Mouse (Mus musculus): ENCODE results near the gene Wdr93. TPM values are rescaled to one million over a fixed set of nuclear protein-coding genes. Genes with fewer than 3 reads are reported as not detected.

Gene Wdr93
- polyA plus RNA-seq (2012; ENCODE audit: insufficient read depth, insufficient read length, low replicate concordance, missing spikeins) = not detected in 2 replicates

DNA sequence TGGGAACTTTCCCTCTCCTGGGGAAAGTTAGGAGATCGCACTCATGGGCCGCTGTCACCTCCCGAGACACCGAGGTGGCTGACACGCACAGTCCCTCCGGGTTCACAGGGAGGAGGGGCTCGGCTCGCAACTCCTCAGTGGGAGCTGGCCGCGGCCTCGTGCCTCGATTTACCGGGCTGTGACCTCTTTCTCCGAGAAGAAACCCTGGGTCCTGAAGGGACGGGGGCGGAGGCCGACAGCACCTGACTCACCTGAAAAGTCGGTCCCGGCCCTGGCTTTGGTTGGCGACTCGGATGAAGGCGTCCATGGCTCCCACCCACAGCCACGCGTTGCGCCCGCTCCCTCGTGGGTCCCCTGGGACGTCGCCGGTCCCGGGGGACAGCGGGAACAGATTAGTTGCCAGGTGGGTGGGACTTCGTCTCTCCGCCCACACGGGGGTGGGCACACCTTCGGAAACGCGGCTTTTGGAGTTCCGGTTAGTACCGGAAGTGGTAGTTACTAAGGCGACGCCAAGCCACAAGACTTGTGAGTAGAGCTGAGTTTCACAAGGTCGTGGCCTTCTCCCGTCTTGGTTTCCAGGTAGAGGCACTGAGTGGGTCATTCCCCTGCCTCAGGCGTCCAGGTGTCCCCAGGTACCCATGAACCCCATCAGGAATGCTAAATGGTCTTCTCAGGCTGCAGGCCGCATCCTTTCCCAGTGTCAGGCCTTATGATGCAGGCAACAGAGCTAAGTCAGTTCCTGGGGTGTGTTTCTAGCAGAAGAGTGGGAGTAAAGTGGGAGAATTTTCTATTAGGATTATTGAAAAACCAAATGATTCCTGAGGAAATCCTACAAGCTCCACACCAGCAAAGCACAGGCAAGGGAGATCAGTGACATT, at the start of gene Wdr93, which contains the start of gene Pex11a:
TSS of gene Wdr93 (plus strand) at position 505 of the 878 bp plus-strand sequence.
TSS of gene Pex11a (minus strand) at position 473 of the 878 bp plus-strand sequence.
- TF ChIP-seq CTCF (IDR thresholded peaks at IDR 0.05; ENCODE audit: insufficient read depth, low read depth, low read length) (no peak), POLR2A (IDR thresholded peaks at IDR 0.05; ENCODE audit: insufficient read depth, low read depth, low read length) (no peak)
- Histone ChIP-seq H3K4me3 (ENCODE audit: insufficient read depth, low read depth, low read length) (peak within 1 kb of the TSS; percentile 61), H3K4me1 (ENCODE audit: control insufficient read depth, insufficient read depth, low read length) (0 out of 2 replicates have a peak, but pooled peaks cover 2% of the 10 kb centered on the region), H3K27ac (ENCODE audit: insufficient read depth, low read depth, low read length) (no peak within 1 kb of the TSS)
- WGBS = 2% methylated on average over 46 of the region's 46 CpGs

GRCm38 (mm10) chr7:79696495-79696894, 46.5 kb upstream of the Wdr93 start:
- TF ChIP-seq POLR2A (IDR thresholded peaks at IDR 0.05; ENCODE audit: insufficient read depth, low read depth, low read length) = no peak
- no peak for TF ChIP-seq CTCF (IDR thresholded peaks at IDR 0.05; ENCODE audit: insufficient read depth, low read depth, low read length)
- Histone ChIP-seq H3K4me3 (ENCODE audit: insufficient read depth, low read depth, low read length) (no peak overlapping the region), H3K27ac (ENCODE audit: insufficient read depth, low read depth, low read length) (no peak overlapping the region), H3K4me1 (ENCODE audit: control insufficient read depth, insufficient read depth, low read length) (no peaks in the 10 kb centered on the region)
- 90% methylated on average over 8 of the region's 8 CpGs for WGBS

DNA sequence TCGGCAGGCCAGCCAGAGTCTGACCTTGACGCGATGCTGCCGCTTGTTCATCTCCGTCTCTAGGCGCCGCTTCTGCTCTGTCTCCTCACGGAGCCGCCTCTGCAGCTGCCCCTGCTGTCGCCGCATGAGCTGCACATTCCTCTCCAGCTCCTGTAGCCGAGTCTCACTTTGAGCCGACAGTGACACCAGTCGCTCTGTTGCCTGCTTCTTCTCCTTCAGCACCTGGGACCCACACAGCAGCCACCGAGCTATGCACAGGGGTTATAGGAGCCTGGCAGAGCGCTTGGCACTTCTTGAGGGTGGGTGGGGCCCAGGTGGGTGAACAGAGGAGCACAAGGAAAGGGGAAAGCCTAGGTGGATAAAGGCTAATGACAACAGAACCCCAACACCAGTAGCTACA, 40.2 kb upstream of the Wdr93 start:
- TF ChIP-seq CTCF (IDR thresholded peaks at IDR 0.05; ENCODE audit: insufficient read depth, low read depth, low read length) (no peak), POLR2A (IDR thresholded peaks at IDR 0.05; ENCODE audit: insufficient read depth, low read depth, low read length) (no peak)

GRCm38 (mm10) chr7:79705210-79705609, 37.8 kb upstream of the Wdr93 start:
- H3K27ac ChIP-seq (ENCODE audit: insufficient read depth, low read depth, low read length) = no peak overlapping the region
- H3K4me1 ChIP-seq (ENCODE audit: control insufficient read depth, insufficient read depth, low read length) = peaks cover 4% of the 10 kb centered on the region
- H3K4me3 ChIP-seq (ENCODE audit: insufficient read depth, low read depth, low read length) = no peak overlapping the region
- TF ChIP-seq CTCF (IDR thresholded peaks at IDR 0.05; ENCODE audit: insufficient read depth, low read depth, low read length) (no peak), POLR2A (IDR thresholded peaks at IDR 0.05; ENCODE audit: insufficient read depth, low read depth, low read length) (no peak)
- WGBS = 94% methylated on average over 5 of the region's 5 CpGs

More for the DNA sequence above, 40.2 kb upstream of the Wdr93 start:
- Histone ChIP-seq H3K4me1 (ENCODE audit: control insufficient read depth, insufficient read depth, low read length) (no peaks in the 10 kb centered on the region), H3K27ac (ENCODE audit: insufficient read depth, low read depth, low read length) (no peak overlapping the region), H3K4me3 (ENCODE audit: insufficient read depth, low read depth, low read length) (no peak overlapping the region)
- WGBS = 84% methylated on average over 16 of the region's 16 CpGs

DNA sequence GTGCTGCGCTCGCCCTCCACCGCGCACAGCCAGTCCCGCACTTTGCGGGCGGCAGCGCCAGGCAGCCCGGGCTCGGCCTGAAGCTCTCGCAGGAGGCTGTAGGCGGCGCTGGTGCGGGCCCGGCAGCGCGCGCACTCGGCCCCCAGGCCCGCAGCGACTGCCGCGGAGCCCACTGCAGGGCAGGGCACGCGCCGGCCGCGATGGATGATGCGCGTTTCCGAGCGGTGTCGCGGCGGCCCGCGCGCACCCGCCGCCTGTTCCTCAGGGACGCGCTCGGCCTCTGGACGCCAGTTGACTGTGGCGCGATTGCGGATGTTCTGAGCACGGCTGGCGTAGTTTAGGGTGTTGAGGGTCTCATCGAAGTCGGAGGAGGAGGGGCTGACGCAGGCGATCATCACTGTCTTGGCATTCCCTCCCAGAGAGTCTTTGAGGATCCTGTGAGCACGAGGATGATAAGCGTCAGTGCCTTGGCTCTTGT, 32.8 kb upstream of the Wdr93 start:
- 6% methylated on average over 55 of the region's 55 CpGs for WGBS
- Histone ChIP-seq H3K4me1 (ENCODE audit: control insufficient read depth, insufficient read depth, low read length) (peaks cover 25% of the 10 kb centered on the region), H3K27ac (ENCODE audit: insufficient read depth, low read depth, low read length) (peak overlapping the region; percentile 46), H3K4me3 (ENCODE audit: insufficient read depth, low read depth, low read length) (peak overlapping the region; percentile 55)
- TF ChIP-seq CTCF (IDR thresholded peaks at IDR 0.05; ENCODE audit: insufficient read depth, low read depth, low read length) = peak; percentile 58
- peak; percentile 64 for TF ChIP-seq POLR2A (IDR thresholded peaks at IDR 0.05; ENCODE audit: insufficient read depth, low read depth, low read length)

GRCm38 (mm10) chr7:79710831-79711230, 32.1 kb upstream of the Wdr93 start:
- Histone ChIP-seq H3K27ac (ENCODE audit: insufficient read depth, low read depth, low read length) (peak overlapping the region; percentile 46; the same call in 1 of the 2 replicates), H3K4me1 (ENCODE audit: control insufficient read depth, insufficient read depth, low read length) (peaks cover 28% of the 10 kb centered on the region), H3K4me3 (ENCODE audit: insufficient read depth, low read depth, low read length) (peak overlapping the region; percentile 55)
- 43% methylated on average over 17 of the region's 17 CpGs for WGBS
- TF ChIP-seq POLR2A (IDR thresholded peaks at IDR 0.05; ENCODE audit: insufficient read depth, low read depth, low read length) (no peak), CTCF (IDR thresholded peaks at IDR 0.05; ENCODE audit: insufficient read depth, low read depth, low read length) (no peak)

- H3K27ac ChIP-seq (ENCODE audit: insufficient read depth, low read depth, low read length) = no peak within 1 kb of the TSS
- TF ChIP-seq CTCF (IDR thresholded peaks at IDR 0.05; ENCODE audit: insufficient read depth, low read depth, low read length) = no peak
- TF ChIP-seq POLR2A (IDR thresholded peaks at IDR 0.05; ENCODE audit: insufficient read depth, low read depth, low read length) = no peak
Measured at GRCm38 (mm10) chr7:79715187-79715981, 27.6 kb upstream of the Wdr93 start, which contains the start of gene Kif7. Kif7 (minus strand) TSS chr7:79715720.

DNA sequence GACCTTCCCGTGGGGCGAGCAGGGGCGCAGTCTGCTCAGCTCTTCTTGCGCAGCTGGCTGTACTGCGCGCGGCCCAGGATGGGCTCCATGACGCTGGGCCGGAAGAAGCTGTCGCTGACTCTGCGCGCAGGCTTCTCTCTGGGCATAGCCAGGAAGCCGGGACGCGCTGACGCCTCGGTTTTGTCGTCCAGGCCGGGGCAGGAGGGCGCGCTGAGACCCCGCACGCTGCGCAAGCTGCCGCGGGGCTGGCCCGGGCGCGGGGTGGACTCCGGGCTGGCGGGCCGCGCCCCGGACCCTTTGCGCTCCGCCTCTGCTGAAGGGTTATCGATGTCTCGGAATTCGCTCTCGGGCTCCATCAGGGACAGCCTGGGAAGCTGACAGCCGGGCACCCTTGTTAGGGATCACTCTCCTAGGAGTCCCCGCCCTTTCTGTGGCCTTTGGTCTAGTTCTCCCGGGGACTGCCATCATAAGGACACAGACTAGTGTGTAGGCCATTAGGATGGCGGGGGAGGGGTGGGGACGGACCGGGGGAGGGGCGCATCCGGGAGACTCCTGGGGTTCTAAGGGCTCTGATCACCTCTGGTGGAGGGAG, 21.5 kb upstream of the Wdr93 start:
- Histone ChIP-seq H3K4me3 (ENCODE audit: insufficient read depth, low read depth, low read length) (peak overlapping the region; percentile 69), H3K4me1 (ENCODE audit: control insufficient read depth, insufficient read depth, low read length) (peaks cover 9% of the 10 kb centered on the region; the same call in 1 of the 2 replicates), H3K27ac (ENCODE audit: insufficient read depth, low read depth, low read length) (peak overlapping the region; percentile 0; the same call in 1 of the 2 replicates)
- WGBS = under 1% methylated on average over 48 of the region's 48 CpGs
- peak; percentile 25; the same call in 1 of the 2 replicates for TF ChIP-seq POLR2A (IDR thresholded peaks at IDR 0.05; ENCODE audit: insufficient read depth, low read depth, low read length)
- no peak for TF ChIP-seq CTCF (IDR thresholded peaks at IDR 0.05; ENCODE audit: insufficient read depth, low read depth, low read length)

More at GRCm38 (mm10) chr7:79715187-79715981, 27.6 kb upstream of the Wdr93 start, which contains the start of gene Kif7:
- Histone ChIP-seq H3K4me1 (ENCODE audit: control insufficient read depth, insufficient read depth, low read length) (peaks cover 25% of the 10 kb centered on the region), H3K4me3 (ENCODE audit: insufficient read depth, low read depth, low read length) (peak within 1 kb of the TSS; percentile 80)
- WGBS = 1% methylated on average over 54 of the region's 55 CpGs
